Comparison of ENCODE assay signal across 7 mouse cellular contexts in genomic region chr10:32889652-32890506, GRCm38 (mm10). TPM values are rescaled to one million over a fixed set of nuclear protein-coding genes. Genes with fewer than 3 reads are reported as not detected.
DNase-seq lines count a peak whose midpoint lies in the region; ATAC-seq and TF ChIP-seq lines count a peak whose summit lies in the region.

Gene Nkain2 (minus strand): TSS chr10:32890462.

- ATAC-seq in neural tube, embryonic 11.5 days (ENCODE audit: insufficient read depth, low FRiP score, low TSS enrichment): peak; percentile 84

- H3K4me2 ChIP-seq in neural tube, embryonic 11.5 days (ENCODE audit: low read depth): peak within 1 kb of the TSS; percentile 80

- WGBS in kidney, adult 2 months: 2% methylated on average over 76 of the region's 81 CpGs
- under 1% methylated on average over 60 of the region's 81 CpGs for WGBS in neural tube, embryonic 11.5 days

- no peaks in the 10 kb centered on the region for H3K9me3 ChIP-seq in neural tube, embryonic 11.5 days (ENCODE audit: control insufficient read depth, low read length)

- H3K9ac ChIP-seq in neural tube, embryonic 11.5 days (ENCODE audit: low read length): peak within 1 kb of the TSS; percentile 67

- no peaks in the 10 kb centered on the region for H3K27me3 ChIP-seq in kidney, adult 2 months (replicated peaks; ENCODE audit: control insufficient read depth, insufficient read depth, low read length)
- H3K27me3 ChIP-seq in neural tube, embryonic 11.5 days (ENCODE audit: control insufficient read depth, insufficient read depth, low read length): no peaks in the 10 kb centered on the region

- H3K36me3 ChIP-seq in kidney, adult 2 months (ENCODE audit: control insufficient read depth, insufficient read depth, low read length): no peaks in the 10 kb centered on the region
- H3K36me3 ChIP-seq in neural tube, embryonic 11.5 days (ENCODE audit: control insufficient read depth, insufficient read depth, low read length): no peaks in the 10 kb centered on the region

- H3K27ac ChIP-seq in kidney, adult 2 months (ENCODE audit: insufficient read depth, low read depth, low read length): no peak within 1 kb of the TSS
- H3K27ac ChIP-seq in neural tube, embryonic 11.5 days (ENCODE audit: low read depth, low read length): no peak within 1 kb of the TSS; the same call in 1 of the 2 replicates

- H3K4me1 ChIP-seq in kidney, adult 2 months (ENCODE audit: control insufficient read depth, insufficient read depth, low read length): no peaks in the 10 kb centered on the region
- no peaks in the 10 kb centered on the region for H3K4me1 ChIP-seq in neural tube, embryonic 11.5 days (ENCODE audit: control insufficient read depth, insufficient read depth, low read length)

- intact Hi-C loops in gastrocnemius, postnatal 36 days (cut with DNase I): loop anchor here (5.0 to 10.0 kb wide), 2 partner anchors 175 to 178 kb away; no protein-coding TSS in a partner anchor
- intact Hi-C loops in left cerebral cortex, postnatal 4 days (cut with DNase I): loop anchor here (5.0 kb wide), 1 partner anchor 1148 kb away; no protein-coding TSS in a partner anchor

- TF ChIP-seq CTCF in kidney, adult 2 months (conservative IDR thresholded peaks at IDR 0.05; ENCODE audit: insufficient read depth, insufficient read length, low read depth, low read length): no peak

- TF ChIP-seq POLR2A in kidney, adult 2 months (IDR thresholded peaks at IDR 0.05; ENCODE audit: low read depth, low read length): no peak

- DNase-seq in brain, adult 2 months (ENCODE audit: low read depth, low spot score): peak; percentile 73
- peak; percentile 42 for DNase-seq in embryo, embryonic 11.5 days (ENCODE audit: low read depth, low spot score)
- peak; percentile 5 to 16 for DNase-seq in gastrocnemius, postnatal 36 days
- peak; percentile 12 for DNase-seq in kidney, adult 2 months
- peak; percentile 80 for DNase-seq in left cerebral cortex, postnatal 4 days
- peak; percentile 79 for DNase-seq in neural tube, embryonic 11.5 days (ENCODE audit: low spot score)
- DNase-seq in urinary bladder, postnatal 10 days (ENCODE audit: low spot score): peak; percentile 9

- peak within 1 kb of the TSS; percentile 34; the same call in 1 of the 2 replicates for H3K4me3 ChIP-seq in kidney, adult 2 months (ENCODE audit: insufficient read depth, low read depth, low read length)
- peak within 1 kb of the TSS; percentile 56 for H3K4me3 ChIP-seq in neural tube, embryonic 11.5 days (ENCODE audit: low read depth, low read length)

RNA-seq across cellular contexts. Expression of gene Nkain2, which starts in this region (rescaled TPM):
- under 1 TPM; 0.27 to 0.38 TPM for total RNA-seq in gastrocnemius, postnatal 36 days (2021)
- 0.04 and 0.08 TPM in 2 replicates for polyA plus RNA-seq in kidney, adult 2 months (2012; rRNA removed)
- 10 to 100 TPM; 49.2 to 49.7 TPM for total RNA-seq in left cerebral cortex, postnatal 4 days (2021)
- polyA plus RNA-seq in neural tube, embryonic 11.5 days (2014; fragmentation: Nextera tagmentation; extraction: Ambion mirVana): 1.8 and 3.3 TPM in 2 replicates

Comparison
In these comparisons a context has a peak if more than half of its experiments do, and no peak if none do; other contexts are left out.
1. RNA of gene Nkain2 (total RNA-seq): 49.2 to 49.7 TPM in left cerebral cortex, postnatal 4 days; 0.27 to 0.38 TPM in gastrocnemius, postnatal 36 days; every median in the first group is over 10 times any median in the second.
2. Peak in DNase-seq in gastrocnemius, postnatal 36 days; RNA of the gene not detected or under 1 TPM.
3. Peak in DNase-seq and H3K4me3 ChIP-seq in kidney, adult 2 months; RNA of the gene not detected or under 1 TPM.
4. DNase-seq: peak in every context shown above with its lines; median percentile 80 in left cerebral cortex, postnatal 4 days; 79 in neural tube, embryonic 11.5 days; 73 in brain, adult 2 months; 42 in embryo, embryonic 11.5 days; 12 in kidney, adult 2 months; 10 in gastrocnemius, postnatal 36 days; 9 in urinary bladder, postnatal 10 days.